Mouse (Mus musculus) ES-E14 (cell line): Measurements from ENCODE around the gene Trim25. TPM values are rescaled to one million over a fixed set of nuclear protein-coding genes. Genes with fewer than 3 reads are reported as not detected.

Experiments
- DNase-seq: peaks from one replicate; pipeline ENCODE4 v3.0.0-alpha.2; 2013; ENCODE audit warnings: low read depth, low spot score
- H3K27ac ChIP-seq: 2 replicates; pipeline ENCODE4 v1.5.1; 2012; ENCODE audit warnings: low read depth, mild to moderate bottlenecking, low read length, moderate library complexity, mixed read lengths; ENCODE audit not compliant: poor library complexity, insufficient read depth, severe bottlenecking
- H3K36me3 ChIP-seq: 2 replicates; pipeline ENCODE4 v1.6.1; 2012; ENCODE audit warnings: mild to moderate bottlenecking, low read length, moderate library complexity, mixed read lengths; ENCODE audit not compliant: control insufficient read depth, poor library complexity, insufficient read depth, severe bottlenecking
- H3K4me1 ChIP-seq, 2 experiments: fragments of 150-350 bp in 1 of 2; sonication (generic) in 1 of 2; 2 replicates each; pipeline ENCODE4 v1.6.1; 2012; ENCODE audit warnings: low read length in 2 of 2, mild to moderate bottlenecking in 1 of 2, mixed read lengths in 1 of 2; ENCODE audit not compliant: control insufficient read depth in 2 of 2, insufficient read depth in 2 of 2, poor library complexity in 1 of 2
- H3K4me3 ChIP-seq, 2 experiments: fragments of 150-350 bp in 1 of 2; sonication (generic) in 1 of 2; 2 replicates each; pipeline ENCODE4 v1.5.1; 2012; ENCODE audit warnings: low read length in 2 of 2, low read depth in 1 of 2, mild to moderate bottlenecking in 1 of 2, mixed read lengths in 1 of 2; ENCODE audit not compliant: insufficient read depth in 1 of 2, poor library complexity in 1 of 2, severe bottlenecking in 1 of 2
- H3K9ac ChIP-seq: 2 replicates; pipeline ENCODE4 v1.6.1; 2012; ENCODE audit warnings: low read depth, mild to moderate bottlenecking, low read length, mixed read lengths; ENCODE audit not compliant: poor library complexity, insufficient read depth, severe bottlenecking
- H3K9me3 ChIP-seq: fragments of 150-350 bp; sonication (generic); 2 replicates; pipeline ENCODE4 v1.6.1; 2012; ENCODE audit warnings: low read depth, mild to moderate bottlenecking, low read length; ENCODE audit not compliant: control insufficient read depth, insufficient read depth
- CHD2 ChIP-seq: IDR thresholded peaks from 2 replicates; pipeline ENCODE4 v1.6.1; 2014; ENCODE audit warnings: mild to moderate bottlenecking, low read depth, low read length, inconsistent platforms
- HCFC1 ChIP-seq: IDR thresholded peaks from 2 replicates; pipeline ENCODE4 v1.6.1; 2012; ENCODE audit warnings: low read length, inconsistent platforms, borderline replicate concordance; ENCODE audit not compliant: insufficient read depth
- MAFK ChIP-seq: IDR thresholded peaks from 2 replicates; pipeline ENCODE4 v1.6.1; 2014; ENCODE audit warnings: mild to moderate bottlenecking, low read depth, low read length, inconsistent platforms; ENCODE audit not compliant: insufficient read depth
- ZC3H11A ChIP-seq: IDR thresholded peaks from 2 replicates; pipeline ENCODE4 v1.6.1; 2012; ENCODE audit warnings: low read depth, mild to moderate bottlenecking, inconsistent platforms, low read length, borderline replicate concordance
- ZNF384 ChIP-seq: IDR thresholded peaks from 2 replicates; pipeline ENCODE4 v1.6.1; 2012; ENCODE audit warnings: low read depth, low read length, inconsistent platforms
- in situ Hi-C, 2 experiments: fragments of 600-800 bp; cut with MboI; formaldehyde crosslinking; loops; one replicate each; pipeline ENCODE4 v1.15.1; 2025; ENCODE audit warnings: low sequenced_read_pairs in 2 of 2, inconsistent platforms in 1 of 2; ENCODE audit not compliant: unreplicated experiment in 2 of 2
- total RNA-seq: library from RNA; depleted of rRNA; stranded (reverse); fragments of 300-350 nt; gene quantifications from 2 replicates; pipeline ENCODE4 v1.2.3, GENCODE M21; 2012

Trim25 gene
- total RNA-seq, 1 experiment = 37.8 TPM

- Histone ChIP-seq H3K9ac (no peak overlapping the region), H3K4me3 (no peak overlapping the region), H3K4me1 (peaks cover 2 to 11% of the 10 kb centered on the region in 2 experiments; a peak in 2 of 4 replicates), H3K9me3 (no peaks in the 10 kb centered on the region), H3K27ac (no peak overlapping the region), H3K36me3 (peaks cover 5% of the 10 kb centered on the region)
- DNase-seq = no peak
- in situ Hi-C loops = no loop called here
- TF ChIP-seq ZC3H11A = 0 out of 2 replicates have a peak, but pooled peaks have one; percentile 7
- no peak for TF ChIP-seq CHD2
Measured at GRCm38 (mm10) chr11:88976320-88976719, 22.9 kb upstream of the Trim25 start.

- no peak for DNase-seq
- Histone ChIP-seq H3K9ac (no peak overlapping the region), H3K4me1 (peaks cover 2 to 16% of the 10 kb centered on the region in 2 experiments; a peak in 3 of 4 replicates), H3K9me3 (no peaks in the 10 kb centered on the region), H3K36me3 (peaks cover 13% of the 10 kb centered on the region), H3K4me3 (no peak overlapping the region), H3K27ac (no peak overlapping the region)
- in situ Hi-C loops = no loop called here
- TF ChIP-seq ZC3H11A (no peak), HCFC1 (no peak), CHD2 (no peak), ZNF384 (no peak), MAFK (no peak)
Measured at GRCm38 (mm10) chr11:88977188-88977587, 22.0 kb upstream of the Trim25 start.

GRCm38 (mm10) chr11:88981337-88981736, 17.8 kb upstream of the Trim25 start:
- no peak for DNase-seq
- no peak overlapping the region for H3K27ac ChIP-seq
- no peaks in the 10 kb centered on the region for H3K9me3 ChIP-seq
- H3K36me3 ChIP-seq = peaks cover 38% of the 10 kb centered on the region
- TF ChIP-seq HCFC1 (no peak), ZNF384 (no peak), ZC3H11A (no peak), CHD2 (no peak), MAFK (no peak)
- H3K4me1 ChIP-seq = peaks cover 0 to 13% of the 10 kb centered on the region in 2 experiments; a peak in 2 of 4 replicates
- in situ Hi-C loops = no loop called here
- no peak overlapping the region for H3K4me3 ChIP-seq
- no peak overlapping the region for H3K9ac ChIP-seq

- TF ChIP-seq HCFC1 = no peak
- TF ChIP-seq ZC3H11A = 0 out of 2 replicates have a peak, but pooled peaks have one; percentile 12
- Histone ChIP-seq H3K9me3 (no peaks in the 10 kb centered on the region), H3K4me3 (peak overlapping the region in 1 of 2 experiments; percentile 42; a peak in 1 of 4 replicates), H3K27ac (peak overlapping the region; percentile 44; the same call in 1 of the 2 replicates), H3K4me1 (peaks cover 0 to 8% of the 10 kb centered on the region in 2 experiments; a peak in 2 of 4 replicates), H3K36me3 (peaks cover 38% of the 10 kb centered on the region), H3K9ac (no peak overlapping the region)
- in situ Hi-C loops = no loop called here
- no peak for DNase-seq
Measured at GRCm38 (mm10) chr11:88986616-88987015, 12.6 kb upstream of the Trim25 start.

- in situ Hi-C loops = no loop called here
- H3K9me3 ChIP-seq = no peaks in the 10 kb centered on the region
- no peak overlapping the region for H3K4me3 ChIP-seq
- H3K9ac ChIP-seq = no peak overlapping the region
- DNase-seq = no peak
- H3K27ac ChIP-seq = no peak overlapping the region
- H3K4me1 ChIP-seq = peaks cover 0 to 4% of the 10 kb centered on the region in 2 experiments; a peak in 2 of 4 replicates
- peaks cover 24% of the 10 kb centered on the region for H3K36me3 ChIP-seq
- no peak for TF ChIP-seq ZC3H11A
- TF ChIP-seq ZNF384 = no peak
- no peak for TF ChIP-seq MAFK
- TF ChIP-seq HCFC1 = no peak
- TF ChIP-seq CHD2 = no peak
Measured at GRCm38 (mm10) chr11:88988956-88989355, 10.2 kb upstream of the Trim25 start.
